Mouse (Mus musculus): ENCODE results near the gene Ppt2.

DNA sequence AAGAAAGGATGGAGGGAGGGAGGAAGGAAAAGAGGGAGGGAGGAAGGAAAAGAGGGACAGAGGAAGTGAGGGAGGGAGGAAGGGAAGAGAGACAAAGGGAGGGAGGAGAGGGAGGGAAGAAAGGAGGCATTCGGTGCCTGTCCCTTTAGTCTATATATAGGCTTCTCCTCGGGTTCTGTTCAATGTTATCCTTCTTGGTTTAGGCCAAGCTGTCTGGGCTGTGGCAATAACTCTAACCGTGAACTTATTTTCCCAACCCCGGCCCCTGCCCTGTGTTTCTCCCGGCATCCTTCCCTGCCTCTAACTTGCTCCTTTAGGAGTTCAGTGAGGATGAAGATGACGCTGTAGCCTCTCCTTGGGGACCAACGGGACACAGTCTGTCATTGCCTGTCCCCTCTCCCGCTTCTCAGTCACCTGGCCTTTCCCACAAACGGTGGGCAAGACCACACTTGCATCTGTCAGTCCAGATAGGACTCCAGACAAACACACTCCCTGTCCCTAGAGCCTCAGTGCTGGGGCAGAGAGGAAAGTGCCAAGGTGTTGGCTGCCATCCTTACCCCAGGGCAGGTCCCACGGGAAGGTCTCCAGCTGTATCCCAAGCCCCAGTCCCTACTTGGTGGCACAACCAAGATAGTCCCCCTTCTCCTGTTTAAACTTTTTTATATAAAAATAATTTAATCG lies 46.4 kb upstream of the Ppt2 start:
- no peak for TF ChIP-seq POLR2A (IDR thresholded peaks at IDR 0.05; ENCODE audit: borderline replicate concordance, control insufficient read depth, low read depth, low read length)
- no peak for TF ChIP-seq CTCF (IDR thresholded peaks at IDR 0.05; ENCODE audit: control insufficient read depth, insufficient read depth, low read length)

All from bone marrow, adult 2 months (tissue).